Mouse (Mus musculus) left cerebral cortex, postnatal 36 days (tissue): Measurements from ENCODE around the gene Slc35e4. TPM values are rescaled to one million over a fixed set of nuclear protein-coding genes. Genes with fewer than 3 reads are reported as not detected.

Source experiments
- DNase-seq, 2 experiments: peaks; one replicate each; pipeline ENCODE4 v3.0.0; 2021 to 2022; ENCODE audit warnings: low spot score in 2 of 2, mixed read lengths in 1 of 2
- intact Hi-C: fragments of 180-260 bp; cut with DNase I; formaldehyde crosslinking; loops from one replicate; pipeline ENCODE4 v1.15.1; 2025
- total RNA-seq, 2 experiments: library from RNA; stranded (reverse); gene quantifications; 2 replicates each; pipeline ENCODE4 v1.2.3; 2021

Slc35e4 gene
- total RNA-seq, 2 experiments from 2014 or later = 18.5 to 23.0 TPM

- intact Hi-C loops = no loop called here
- DNase-seq = no peak
These were observed 27.1 kb downstream of the Slc35e4 start for GRCm38 (mm10) chr11:3887331-3887730.

GRCm38 (mm10) chr11:3883711-3884110, 30.8 kb downstream of the Slc35e4 start:
- intact Hi-C loops = loop anchor here (5.0 kb wide), 1 partner anchor 76 kb away; no protein-coding TSS in a partner anchor
- DNase-seq = no peak

DNA sequence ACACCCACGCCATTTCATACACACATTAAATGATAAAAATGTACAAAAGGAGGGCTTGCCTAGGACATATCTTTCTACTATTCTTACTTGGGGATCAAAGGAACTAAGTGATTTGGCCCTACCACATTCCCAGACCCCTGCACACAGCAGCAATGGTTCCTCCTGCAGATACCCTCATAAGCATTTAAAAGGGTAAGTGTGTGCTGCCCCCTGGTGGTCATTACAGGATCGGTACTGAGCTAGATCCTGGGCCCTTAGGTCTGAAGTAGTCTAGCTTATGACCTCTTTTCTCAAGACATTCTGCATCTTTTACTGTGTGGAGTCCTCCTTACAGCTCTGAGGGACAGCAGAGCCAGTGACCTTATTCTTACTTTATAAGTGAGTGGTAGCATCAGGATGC, 34.6 kb downstream of the Slc35e4 start:
- intact Hi-C loops = loop anchor here (5.0 kb wide), 1 partner anchor 73 kb away; no protein-coding TSS in a partner anchor
- peak in 1 of 2 experiments; percentile 76 for DNase-seq

- no peak for DNase-seq
- intact Hi-C loops = no loop called here
These were observed 35.8 kb downstream of the Slc35e4 start for GRCm38 (mm10) chr11:3878660-3879059.

DNA sequence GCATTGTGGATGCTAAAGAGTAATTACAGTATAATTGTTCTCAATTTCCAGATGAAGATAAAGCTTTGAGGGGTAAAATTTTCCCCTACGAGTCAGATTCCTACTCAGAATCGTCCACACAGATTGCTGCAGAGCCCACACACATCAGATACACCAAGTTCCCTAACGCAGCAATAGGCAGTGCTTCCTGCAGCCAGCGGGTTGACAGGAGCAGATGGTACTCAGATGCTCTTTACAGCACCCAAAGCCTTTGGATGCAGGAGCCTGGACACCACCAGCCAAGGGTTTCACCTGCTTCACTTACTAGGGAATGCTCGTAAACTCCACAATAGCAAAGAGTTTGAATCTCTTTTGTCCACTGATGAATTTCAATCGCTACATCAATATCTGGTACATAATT, 38.0 kb downstream of the Slc35e4 start:
- DNase-seq = no peak
- intact Hi-C loops = no loop called here

DNA sequence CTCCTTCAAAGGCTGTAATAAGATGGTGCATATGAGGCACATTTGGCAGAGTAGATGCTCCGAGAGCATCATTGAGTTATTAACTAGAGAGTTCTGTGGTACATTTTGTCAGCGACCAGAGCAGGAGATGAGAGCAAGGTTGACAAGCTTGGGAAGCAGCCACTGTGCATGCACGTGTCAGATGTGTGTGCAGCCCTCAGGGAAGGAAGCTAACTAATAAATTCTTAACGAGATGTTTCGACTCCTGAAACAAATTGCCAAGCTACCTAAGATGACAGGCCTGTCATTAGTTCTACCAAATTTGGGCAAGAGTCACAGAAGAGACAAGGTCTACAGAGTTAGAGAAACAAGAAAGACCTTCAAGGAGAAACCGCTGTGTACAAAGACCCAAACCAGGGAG, 50.1 kb downstream of the Slc35e4 start:
- intact Hi-C loops = loop anchor here (5.0 kb wide), 1 partner anchor 47 kb away; no protein-coding TSS in a partner anchor
- DNase-seq = no peak

DNA sequence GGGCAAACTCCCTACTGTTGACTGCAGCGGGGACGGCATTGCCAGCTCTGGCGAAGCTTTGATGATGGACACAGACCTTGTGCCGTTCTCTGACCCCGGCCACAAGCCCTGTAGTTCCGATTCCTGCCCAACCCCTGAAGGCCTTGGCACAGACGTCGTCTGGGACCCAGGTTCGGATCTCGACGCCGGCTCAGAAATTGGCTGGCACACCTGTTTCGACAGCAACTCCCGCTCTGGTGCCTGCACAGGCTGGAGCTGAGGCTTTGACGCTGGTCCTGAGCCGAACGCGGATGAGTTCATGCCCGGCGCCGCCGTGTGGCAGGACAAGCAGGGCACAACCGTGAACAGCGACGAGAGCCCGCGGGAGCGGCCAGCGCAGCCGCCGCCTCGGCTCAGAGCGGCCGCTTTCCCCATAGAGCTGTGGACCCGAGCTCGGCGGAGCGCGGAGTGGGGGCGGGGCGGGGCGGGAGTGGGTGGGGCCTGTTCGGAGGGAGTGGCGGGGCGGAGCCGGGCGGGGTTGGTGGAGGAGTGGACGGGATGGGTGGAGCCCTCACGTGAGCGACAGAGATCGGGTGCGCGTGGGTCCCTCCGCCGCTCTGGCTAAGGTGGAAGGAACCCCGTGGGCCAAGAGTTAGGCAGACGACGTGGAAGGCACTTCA, 50.9 kb downstream of the Slc35e4 start, which contains the start of gene Osbp2:
Gene Osbp2 (minus strand): TSS at position 450 of the 659 bp plus-strand sequence.
- intact Hi-C loops = loop anchor here (5.0 kb wide), 1 partner anchor 46 kb away; no protein-coding TSS in a partner anchor
- peak; percentile 74 to 81 for DNase-seq

GRCm38 (mm10) chr11:3862661-3863453, 51.6 kb downstream of the Slc35e4 start:
- DNase-seq = no peak
- intact Hi-C loops = loop anchor here (5.0 kb wide), 1 partner anchor 46 kb away; no protein-coding TSS in a partner anchor

GRCm38 (mm10) chr11:3860361-3860760, 54.1 kb downstream of the Slc35e4 start:
- intact Hi-C loops = loop anchor here (5.0 kb wide), 1 partner anchor 43 kb away; no protein-coding TSS in a partner anchor

DNA sequence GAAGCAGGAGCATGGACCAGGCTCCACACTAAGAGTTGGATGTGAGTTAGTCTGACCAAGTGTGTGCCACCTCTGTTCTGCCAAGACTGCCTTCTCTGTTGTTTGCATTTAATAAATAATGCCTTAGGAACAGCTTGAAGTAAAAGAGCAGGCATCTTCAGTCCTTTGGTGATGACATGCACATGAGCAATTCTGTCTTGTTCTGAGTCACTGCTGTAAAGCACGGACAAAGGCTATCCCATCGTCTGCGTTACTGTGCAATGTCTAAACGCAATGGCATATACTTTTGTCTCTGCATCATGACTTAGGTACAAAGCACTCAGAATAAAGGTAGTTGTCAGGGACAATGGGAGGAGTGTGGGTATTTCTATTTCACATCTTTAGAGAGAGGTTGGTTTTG, 54.7 kb downstream of the Slc35e4 start:
- no peak for DNase-seq
- intact Hi-C loops = loop anchor here (5.0 kb wide), 1 partner anchor 42 kb away; no protein-coding TSS in a partner anchor

More at GRCm38 (mm10) chr11:3860361-3860760, 54.1 kb downstream of the Slc35e4 start:
- no peak for DNase-seq

DNA sequence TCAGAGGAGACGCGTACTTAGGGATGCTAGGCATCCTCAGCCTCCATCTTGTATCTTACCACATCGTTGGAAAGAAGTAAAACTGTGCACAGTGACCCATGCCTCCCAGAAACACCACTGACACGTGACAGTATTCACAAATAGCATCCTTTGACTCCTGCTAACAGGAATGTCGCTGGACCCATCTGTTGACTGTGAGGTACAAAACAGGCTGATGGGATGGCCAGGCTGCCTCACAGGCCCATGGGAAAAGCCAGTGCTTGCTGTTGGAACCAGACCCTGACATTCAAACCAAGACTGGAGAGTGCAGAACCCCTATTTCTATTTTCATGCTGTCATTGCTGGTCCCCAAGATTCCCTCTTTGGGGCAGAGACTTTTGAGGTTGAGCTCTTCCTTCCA, 56.6 kb downstream of the Slc35e4 start:
- no peak for DNase-seq
- intact Hi-C loops = no loop called here

Other genes starting within 250 kb of the Slc35e4 start
- gene Osbp2, start 50.8 kb downstream of the Slc35e4 start, total RNA-seq = 100 to 1,000 TPM; 128 to 164 TPM
- gene 4921536K21Rik, start 19.6 kb downstream of the Slc35e4 start, total RNA-seq = under 1 TPM; 0.32 to 0.70 TPM
- gene Dusp18, start 19.4 kb downstream of the Slc35e4 start, total RNA-seq = 10 to 100 TPM; 23.7 to 26.4 TPM
- gene Tcn2, start 17.5 kb upstream of the Slc35e4 start, total RNA-seq = 10 to 100 TPM; 18.2 to 20.0 TPM
- 10 to 100 TPM; 38.3 to 42.0 TPM for gene Pes1, start 49.3 kb upstream of the Slc35e4 start, total RNA-seq
- gene 4930556J24Rik, start 62.1 kb upstream of the Slc35e4 start, total RNA-seq = under 1 TPM in 1 of 2 experiments, not detected in 1; 0.54 TPM
- 10 to 100 TPM; 13.2 to 17.4 TPM for gene Gal3st1, start 69.0 kb upstream of the Slc35e4 start, total RNA-seq
- gene Sec14l4, start 116.8 kb upstream of the Slc35e4 start, total RNA-seq = not detected
- 1 to 10 TPM in 1 of 2 experiments, under 1 TPM in 1; 0.52 to 1.5 TPM for gene Sec14l3, start 150.2 kb upstream of the Slc35e4 start, total RNA-seq
- gene Mtfp1, start 180.8 kb upstream of the Slc35e4 start, total RNA-seq = 10 to 100 TPM; 90.9 to 94.5 TPM
- gene Sec14l2, start 208.8 kb upstream of the Slc35e4 start, total RNA-seq = 10 to 100 TPM; 35.0 to 35.4 TPM
- 10 to 100 TPM; 28.8 to 35.9 TPM for gene Rnf215, start 220.5 kb upstream of the Slc35e4 start, total RNA-seq
- 10 to 100 TPM; 16.0 to 18.1 TPM for gene Ccdc157, start 245.6 kb upstream of the Slc35e4 start, total RNA-seq
- 10 to 100 TPM; 61.3 to 65.3 TPM for gene Sf3a1, start 245.7 kb upstream of the Slc35e4 start, total RNA-seq